Mouse (Mus musculus): Measurements from ENCODE around the gene Rai1.

Rai1 gene

DNA sequence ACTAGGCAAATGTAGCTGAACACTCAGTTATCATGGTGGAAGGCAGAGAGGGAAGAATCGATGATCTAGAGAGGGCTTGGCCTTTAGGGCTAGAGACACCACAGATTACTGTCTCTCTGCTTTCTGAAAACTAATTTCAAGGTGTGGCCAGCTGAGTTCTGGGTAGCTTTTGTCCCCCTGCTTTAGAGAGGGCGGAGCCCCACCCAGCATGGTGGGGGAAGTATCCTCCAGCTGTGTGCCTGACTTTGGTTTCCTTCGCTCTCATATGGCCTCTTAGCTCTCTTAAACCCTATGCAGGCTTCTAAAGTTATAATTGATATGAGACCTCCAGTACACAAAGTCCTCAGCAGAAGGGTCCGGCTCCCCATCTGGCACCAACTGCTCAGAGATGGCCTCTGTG is 58.5 kb downstream of the Rai1 start:
- DNase-seq (ENCODE audit: low spot score in 2 of 2): no peak

DNA sequence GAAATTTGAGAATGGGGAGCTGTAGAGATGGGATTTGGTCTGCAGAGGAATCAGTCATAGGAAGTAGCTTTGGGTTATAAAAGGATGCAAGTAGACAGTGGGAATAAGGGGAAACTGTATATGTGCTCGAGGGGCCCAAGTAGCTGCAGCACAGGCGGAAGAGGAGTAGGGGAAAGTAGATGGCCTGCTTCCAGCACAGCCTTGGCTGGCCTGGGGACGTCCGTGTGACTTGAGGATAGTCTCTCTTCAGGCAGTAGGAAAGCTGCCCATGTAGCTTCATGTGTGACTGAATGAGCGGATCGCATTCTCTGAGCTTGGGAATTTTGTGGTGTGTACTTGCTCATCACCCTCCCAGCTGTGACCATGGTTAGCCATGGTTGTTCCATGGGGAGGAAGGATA is 59.6 kb downstream of the Rai1 start:
- no peak for DNase-seq (ENCODE audit: low spot score in 2 of 2)

DNA sequence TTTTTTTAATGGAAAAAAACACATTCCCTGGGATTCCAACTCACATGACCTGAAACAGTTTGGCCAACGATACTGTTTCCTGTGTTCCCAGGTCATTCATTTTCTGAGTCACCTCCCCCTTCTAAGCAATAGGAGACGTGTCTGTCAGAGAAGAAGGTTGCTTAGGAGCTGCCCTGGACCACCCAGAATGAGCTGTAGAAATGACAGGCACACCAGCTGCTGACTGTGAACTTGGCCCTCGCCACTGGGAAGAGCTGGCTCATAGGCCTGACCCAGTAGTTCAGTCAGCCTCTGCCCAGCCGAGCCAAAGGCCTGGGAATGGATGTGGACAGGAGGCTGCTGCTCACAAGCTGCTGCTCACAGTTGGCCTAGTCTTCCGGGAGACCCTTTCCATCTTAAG is 60.3 kb downstream of the Rai1 start:
- DNase-seq (ENCODE audit: low spot score in 2 of 2): no peak

DNA sequence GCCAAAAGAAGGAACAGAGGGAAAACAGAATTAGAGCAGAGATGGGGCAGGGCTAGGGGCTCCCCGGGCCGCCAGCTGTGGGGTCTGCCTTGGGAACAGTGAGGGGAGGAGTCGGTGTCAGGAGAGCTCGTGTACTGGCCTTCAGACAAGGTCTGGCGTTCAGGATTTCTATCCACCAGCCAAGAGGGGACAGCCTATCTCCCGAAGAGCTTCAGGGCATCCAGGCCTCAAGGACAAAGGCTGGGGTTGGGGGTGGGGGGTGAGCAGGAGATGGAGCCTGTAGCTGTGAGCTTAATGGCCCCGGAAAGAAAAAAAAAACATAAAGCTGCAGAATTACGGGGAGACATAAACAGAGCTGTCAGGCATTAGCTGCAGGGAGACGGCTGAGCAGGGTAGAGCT is 64.0 kb downstream of the Rai1 start:
- DNase-seq (ENCODE audit: low spot score in 2 of 2): no peak

DNA sequence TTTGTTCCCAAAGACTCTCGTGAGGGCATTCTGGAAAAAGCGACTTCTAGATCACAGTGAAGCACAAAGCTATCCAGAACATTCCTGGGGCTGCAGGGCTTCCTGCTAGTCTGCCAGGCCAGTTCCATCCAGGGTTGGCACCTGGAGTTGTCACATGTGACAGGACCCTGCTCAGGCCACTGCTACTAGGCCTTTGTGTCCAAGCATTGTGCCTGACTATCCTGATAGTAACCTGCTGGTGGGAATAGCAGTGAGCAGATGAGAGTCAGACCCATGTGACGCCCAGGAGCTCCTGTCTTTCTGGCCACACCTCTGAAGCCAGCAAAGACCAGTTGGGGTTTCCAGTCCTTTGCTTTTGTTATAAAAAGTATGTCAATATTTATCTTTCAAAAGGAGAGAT is 67.3 kb downstream of the Rai1 start:
- no peak for DNase-seq (ENCODE audit: low spot score in 2 of 2)

DNA sequence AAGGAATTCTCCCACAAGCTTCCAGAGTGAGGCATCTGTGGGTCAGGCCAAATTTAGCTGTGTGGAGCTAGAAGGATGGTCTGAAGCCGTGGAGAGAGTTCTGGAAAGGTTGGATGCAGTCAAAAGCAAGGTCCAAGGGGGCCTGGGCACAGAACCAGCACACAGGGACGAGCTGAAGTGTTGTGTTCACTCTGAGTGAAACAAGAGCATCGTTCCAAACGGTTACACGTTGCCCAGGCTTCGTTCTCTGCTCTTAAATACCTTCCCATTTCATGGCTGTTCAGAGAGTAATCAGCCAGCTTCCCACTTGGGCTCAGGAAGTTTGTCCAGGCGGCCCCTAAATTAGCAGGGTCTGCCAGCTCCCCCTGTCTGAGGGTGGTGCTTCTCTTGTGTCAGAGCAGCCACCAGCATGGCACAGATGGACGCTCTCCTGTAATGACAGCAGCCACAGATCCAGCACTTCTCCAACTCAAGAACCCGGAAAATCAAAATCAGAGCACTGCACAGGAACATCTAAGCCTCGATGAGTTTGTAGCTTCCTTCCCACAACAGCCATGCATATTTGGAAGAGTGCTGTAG is 68.9 kb downstream of the Rai1 start:
- no peak for DNase-seq (ENCODE audit: low spot score in 2 of 2)

DNA sequence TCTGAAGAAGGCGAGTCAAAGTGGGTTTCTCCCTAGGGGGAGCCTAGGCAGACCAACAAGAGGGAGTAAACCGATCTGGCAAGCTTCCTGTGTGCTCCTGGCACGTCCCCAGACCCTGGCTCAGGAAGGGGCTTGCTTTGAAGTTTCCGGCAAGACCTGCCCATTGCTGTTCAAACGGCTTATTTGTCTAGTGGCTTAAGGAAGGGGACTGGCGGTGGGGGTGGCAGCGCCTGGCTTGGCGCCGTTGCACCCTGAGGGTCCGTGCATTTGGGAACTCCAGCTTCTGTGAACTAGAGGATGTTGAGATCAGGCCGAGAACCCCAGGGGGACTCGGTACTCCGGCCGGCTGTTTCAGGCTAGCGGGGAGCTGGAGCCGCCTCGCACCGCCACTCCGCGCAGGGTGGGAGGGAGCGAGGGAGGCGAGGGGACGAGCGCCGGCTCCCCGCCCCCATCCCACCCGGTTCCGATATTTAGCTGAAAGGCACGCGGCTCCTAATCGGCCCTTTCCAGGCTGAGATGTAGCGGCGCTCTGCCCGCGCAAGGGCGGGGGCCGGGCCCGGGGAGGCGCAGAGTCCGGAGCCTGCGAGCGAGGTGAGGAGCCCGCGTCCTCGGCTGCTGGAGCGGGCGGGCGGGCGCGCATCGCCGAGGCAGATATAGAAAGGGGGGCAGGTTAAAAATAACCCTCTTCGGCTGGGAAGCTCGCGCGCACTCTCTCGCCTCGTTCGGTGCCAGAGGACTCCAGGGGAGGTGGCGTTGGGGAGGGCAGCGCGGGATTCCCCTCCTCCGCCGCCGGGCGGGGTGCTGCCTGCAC is 70.8 kb downstream of the Rai1 start:
- no peak for DNase-seq (ENCODE audit: low spot score in 2 of 2)

DNA sequence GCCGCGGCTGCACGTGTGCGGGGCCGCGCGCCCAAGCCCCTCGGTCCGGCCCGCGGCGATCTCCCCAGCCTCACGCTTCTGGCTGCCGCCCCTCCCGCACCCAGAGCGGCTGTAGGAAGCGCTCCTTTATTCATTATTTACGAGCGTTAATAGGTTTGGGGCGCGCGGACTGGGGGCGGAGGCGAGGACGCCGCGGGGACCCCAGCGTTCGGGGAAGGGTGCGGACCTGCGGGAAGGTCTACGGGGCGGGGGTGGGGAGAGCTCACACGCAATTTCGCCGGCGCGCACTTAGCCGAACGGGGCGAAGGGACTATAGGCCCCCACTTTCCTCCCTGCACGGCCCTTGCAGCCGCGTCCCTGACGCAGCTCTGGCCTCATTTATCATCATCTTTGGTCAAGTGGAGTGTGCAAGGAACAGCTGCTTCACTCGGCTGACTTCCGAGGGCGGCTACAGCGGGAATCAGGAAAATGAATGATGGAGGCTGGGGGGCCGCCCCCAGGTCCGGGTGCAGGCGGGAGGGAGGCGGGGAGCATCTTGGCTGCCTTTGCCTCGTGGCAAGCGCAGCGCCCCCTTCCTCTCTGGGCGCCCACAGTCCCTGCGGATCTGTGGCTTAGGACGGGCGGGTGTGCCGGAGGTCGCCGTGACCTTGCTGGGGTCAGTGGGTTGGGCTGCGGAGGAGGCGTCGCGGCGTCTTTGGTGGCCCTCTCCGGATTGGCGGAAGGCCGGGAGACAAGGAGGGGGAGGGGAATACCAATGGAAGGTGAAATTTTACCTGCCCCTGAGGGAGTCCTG is 71.6 kb downstream of the Rai1 start:
- DNase-seq (ENCODE audit: low spot score in 2 of 2): peak; percentile 36 to 53

DNA sequence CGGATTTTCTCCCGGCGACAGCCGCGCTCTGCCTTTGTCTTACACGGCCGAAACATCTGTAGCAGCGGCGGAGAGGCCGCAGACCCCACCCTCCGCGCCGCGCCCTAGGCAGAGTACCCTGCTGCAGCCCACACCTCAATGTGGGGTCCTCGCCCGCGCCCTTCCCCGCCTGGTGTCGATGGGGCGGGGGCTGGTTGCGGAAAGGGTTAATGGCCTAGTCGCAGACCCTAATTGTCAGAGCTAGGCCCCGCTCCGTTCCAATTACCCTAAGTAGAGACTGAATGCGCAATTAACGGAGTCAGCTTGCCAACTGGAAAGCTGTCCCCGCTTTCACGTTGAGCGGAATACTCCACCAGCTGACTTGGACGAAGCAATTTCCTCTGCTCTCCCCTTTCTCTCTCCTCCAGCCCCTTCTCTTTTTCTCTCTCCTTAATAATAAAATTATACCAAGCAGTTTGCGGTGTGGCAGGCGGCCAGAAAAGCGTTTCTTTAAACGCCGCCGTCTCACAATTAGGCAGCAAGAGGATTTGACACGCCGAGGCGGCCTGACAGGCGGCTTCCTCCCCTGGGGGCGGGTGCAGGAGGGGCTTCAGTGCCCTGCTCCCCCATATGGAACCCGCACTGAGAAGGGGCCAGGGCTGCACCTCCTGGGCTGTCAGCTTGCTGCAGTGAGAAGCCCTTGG is 72.3 kb downstream of the Rai1 start:
- DNase-seq (ENCODE audit: low spot score in 2 of 2): peak; percentile 55 to 61

DNA sequence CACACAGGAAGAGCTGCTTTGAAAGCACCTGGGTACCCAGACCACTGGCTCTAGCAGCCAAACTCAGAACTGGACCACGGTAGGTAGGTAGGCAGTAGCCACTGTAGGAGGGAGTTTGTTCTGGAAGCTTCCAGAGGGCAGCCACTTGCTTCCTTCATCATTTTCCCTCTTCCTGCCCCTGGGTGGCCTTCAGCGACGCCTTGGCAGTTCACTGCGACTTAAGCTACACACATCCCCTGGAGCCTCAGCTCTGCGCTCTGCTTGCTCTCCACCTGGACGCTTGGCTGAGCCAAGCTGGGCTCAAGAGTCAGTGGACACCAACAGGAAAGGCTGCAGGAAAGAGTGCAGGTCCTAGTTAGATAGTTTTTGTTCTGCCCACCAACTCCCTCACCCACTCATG is 73.2 kb downstream of the Rai1 start:
- no peak for DNase-seq (ENCODE audit: low spot score in 2 of 2)

DNA sequence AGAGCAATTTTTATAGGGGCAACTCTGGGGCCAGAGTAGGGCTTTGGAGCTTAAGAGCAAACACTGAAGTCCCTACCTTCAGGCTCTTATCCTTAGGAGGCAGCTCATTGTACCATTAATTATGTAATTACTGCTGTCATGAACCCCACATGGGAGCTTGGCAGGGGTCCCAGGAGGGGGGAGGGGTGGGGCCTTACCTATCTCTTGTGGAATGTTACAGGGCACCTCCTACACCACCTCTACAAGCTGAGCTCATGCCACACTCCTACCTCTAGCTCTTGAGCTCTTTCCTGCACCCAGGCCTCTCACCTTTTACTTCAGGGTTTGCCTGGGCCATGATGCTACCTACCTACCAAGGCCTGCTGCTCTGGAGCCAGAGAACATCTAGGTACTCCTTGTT is 73.7 kb downstream of the Rai1 start:
- no peak for DNase-seq (ENCODE audit: low spot score in 2 of 2)

DNA sequence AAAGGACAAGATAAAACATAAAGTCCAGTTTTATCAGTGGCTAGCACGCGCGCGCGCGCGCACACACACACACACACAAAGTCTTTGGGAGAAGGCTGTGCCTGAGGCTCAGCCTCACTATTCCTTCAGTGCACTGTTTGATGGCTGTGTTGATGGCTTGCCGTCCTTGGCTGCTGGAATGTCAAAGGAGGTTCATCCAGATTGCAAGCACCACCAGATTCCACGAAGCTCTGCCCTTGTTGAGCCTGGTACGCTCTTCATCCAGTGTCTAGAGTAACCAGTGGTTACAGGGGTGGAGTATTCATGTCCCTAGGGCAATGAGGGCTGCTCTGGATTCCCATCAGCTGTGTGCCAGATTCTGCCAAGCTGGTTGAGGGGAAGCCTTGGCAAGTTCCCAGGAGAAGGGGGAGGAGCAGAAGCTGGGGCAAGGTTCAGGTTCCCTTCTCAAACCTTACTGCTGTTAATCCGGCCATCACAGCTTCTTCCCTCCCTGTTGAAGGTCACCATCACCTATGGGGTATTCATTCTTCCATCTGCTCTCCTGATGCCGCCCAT is 77.4 kb downstream of the Rai1 start:
- no peak for DNase-seq (ENCODE audit: low spot score in 2 of 2)

DNA sequence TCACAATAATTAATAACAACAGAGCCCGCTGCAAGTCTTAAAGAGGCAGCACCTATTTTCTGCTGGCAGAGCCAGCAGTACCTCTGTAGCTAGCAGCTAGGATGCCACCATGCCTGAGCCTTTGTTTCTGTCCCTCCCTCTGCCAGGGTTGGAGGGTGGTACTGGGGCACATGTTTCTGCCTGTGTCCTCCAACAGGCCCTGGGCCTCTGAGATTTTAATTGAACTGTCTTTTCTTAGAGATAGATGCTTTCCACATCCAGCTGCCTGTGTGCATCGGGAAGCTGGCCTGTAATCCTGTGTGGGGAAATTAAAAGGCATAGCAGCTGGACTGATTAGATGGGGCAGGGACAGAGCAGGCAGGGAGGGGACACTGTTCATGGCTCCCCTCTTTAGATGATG is 77.9 kb downstream of the Rai1 start:
- DNase-seq (ENCODE audit: low spot score in 2 of 2): no peak

DNA sequence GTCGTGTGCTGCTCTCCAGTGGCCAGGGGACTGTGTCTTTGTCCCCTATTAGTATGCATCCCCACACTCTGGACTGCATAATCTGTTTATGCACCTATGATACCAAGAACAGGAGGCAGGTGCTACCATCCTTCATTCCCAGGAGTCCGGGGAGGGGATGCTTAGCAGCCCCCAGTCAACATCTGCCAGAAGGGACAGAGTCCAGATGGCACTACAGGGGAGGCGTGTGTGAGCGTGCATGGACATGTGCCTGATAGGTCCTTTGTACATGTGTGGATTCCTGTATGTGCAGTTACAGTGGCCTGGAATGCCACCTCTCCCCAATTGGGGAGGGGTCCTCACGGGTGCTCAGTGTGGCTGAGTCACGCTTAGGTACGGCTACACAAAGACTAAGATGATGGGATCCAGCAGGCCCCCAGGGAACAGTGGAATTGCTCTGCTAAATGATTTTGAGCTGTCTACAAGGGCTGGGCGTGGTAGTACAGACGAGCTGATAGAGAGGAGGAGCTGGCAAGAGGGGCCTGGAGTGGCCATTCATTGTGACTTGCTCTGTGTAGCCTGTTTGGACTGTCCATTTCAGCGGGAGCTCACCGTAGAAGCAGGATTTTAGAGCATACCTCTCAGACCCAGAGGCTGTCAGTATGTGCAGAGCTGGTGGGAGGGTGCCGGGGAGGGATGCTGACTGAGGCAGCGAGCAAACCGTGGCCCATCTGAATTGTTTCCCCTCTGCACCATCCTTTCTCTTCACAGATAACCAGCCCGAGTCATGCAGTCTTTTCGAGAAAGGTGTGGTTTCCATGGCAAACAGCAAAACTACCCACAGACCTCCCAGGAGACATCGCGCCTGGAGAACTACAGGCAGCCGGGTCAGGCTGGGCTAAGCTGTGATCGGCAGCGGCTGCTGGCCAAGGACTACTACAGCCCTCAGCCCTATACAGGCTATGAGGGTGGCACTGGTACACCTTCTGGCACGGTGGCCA is 79.8 kb downstream of the Rai1 start:
- peak; percentile 39 to 49 for DNase-seq (ENCODE audit: low spot score in 2 of 2)

DNA sequence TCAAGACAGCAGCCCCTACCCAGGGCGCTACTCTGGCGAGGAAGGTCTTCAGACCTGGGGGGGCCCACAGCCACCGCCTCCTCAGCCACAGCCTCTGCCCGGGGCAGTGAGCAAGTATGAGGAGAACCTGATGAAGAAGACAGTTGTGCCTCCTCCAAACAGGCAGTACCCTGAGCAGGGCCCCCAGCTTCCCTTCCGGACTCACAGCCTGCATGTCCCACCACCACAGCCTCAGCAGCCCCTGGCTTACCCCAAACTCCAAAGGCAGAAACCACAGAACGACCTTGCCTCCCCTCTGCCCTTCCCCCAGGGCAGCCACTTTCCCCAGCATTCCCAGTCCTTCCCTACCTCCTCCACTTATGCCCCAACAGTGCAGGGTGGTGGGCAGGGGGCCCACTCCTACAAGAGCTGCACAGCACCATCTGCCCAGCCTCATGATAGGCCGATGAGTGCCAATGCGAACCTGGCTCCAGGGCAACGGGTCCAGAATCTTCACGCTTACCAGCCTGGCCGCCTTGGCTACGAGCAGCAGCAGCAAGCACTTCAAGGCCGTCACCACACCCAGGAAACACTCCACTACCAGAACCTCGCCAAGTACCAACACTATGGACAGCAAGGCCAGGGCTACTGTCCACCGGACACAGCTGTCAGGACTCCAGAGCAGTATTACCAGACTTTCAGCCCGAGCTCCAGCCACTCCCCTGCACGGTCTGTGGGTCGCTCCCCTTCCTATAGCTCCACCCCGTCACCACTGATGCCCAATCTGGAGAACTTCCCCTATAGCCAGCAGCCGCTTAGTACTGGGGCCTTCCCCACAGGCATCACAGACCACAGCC is 80.8 kb downstream of the Rai1 start:
- peak; percentile 72 to 73 for DNase-seq (ENCODE audit: low spot score in 2 of 2)

DNA sequence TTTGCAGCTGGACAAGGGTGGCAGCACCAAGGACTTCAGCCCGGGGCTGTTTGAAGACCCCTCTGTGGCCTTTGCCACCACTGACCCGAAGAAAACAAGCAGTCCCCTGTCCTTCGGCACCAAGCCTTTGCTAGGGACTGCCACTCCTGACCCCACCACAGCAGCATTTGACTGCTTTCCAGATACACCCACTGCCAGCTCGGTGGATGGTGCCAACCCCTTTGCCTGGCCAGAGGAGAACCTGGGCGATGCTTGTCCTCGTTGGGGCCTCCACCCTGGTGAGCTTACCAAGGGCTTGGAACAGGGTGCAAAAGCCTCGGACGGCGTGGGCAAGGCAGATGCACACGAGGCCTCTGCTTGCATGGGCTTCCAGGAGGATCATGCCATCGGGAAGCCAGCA is 82.3 kb downstream of the Rai1 start:
- DNase-seq (ENCODE audit: low spot score in 2 of 2): no peak

DNA sequence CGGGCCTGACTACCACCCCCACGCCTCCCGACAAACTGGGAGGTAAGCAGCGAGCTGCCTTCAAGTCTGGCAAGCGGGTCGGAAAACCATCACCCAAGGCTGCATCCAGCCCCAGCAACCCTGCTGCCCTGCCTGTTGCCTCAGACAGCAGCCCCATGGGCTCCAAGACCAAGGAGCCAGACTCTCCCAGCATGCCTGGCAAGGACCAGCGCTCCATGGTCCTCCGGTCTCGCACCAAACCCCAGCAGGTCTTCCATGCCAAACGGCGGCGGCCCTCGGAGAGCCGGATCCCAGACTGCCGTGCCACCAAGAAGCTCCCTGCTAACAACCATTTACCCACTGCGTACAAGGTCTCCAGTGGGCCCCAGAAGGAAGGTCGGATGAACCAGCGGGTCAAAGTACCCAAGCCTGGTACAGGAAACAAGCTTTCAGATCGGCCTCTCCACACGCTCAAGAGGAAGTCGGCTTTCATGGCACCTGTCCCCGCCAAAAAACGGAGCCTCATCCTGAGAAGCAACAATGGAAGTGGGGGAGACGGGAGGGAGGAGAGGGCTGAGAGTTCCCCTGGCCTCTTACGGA is 83.6 kb downstream of the Rai1 start:
- DNase-seq (ENCODE audit: low spot score in 2 of 2): no peak

DNA sequence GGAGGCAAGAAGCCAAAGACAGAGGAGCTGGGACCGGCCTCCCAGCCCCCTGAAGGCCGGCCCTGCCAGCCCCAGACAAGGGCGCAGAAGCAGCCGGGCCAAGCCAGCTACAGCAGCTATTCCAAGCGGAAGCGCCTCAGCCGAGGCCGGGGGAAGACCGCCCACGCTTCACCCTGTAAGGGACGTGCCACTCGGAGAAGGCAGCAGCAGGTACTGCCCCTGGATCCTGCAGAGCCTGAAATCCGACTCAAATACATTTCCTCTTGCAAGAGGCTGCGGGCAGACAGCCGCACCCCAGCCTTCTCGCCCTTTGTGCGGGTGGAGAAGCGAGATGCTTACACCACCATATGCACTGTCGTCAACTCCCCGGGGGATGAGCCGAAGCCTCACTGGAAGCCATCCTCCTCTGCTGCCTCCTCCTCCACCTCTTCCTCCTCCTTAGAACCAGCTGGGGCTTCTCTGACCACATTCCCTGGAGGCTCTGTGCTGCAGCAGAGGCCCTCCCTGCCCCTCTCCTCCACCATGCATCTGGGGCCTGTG is 84.8 kb downstream of the Rai1 start:
- no peak for DNase-seq (ENCODE audit: low spot score in 2 of 2)

DNA sequence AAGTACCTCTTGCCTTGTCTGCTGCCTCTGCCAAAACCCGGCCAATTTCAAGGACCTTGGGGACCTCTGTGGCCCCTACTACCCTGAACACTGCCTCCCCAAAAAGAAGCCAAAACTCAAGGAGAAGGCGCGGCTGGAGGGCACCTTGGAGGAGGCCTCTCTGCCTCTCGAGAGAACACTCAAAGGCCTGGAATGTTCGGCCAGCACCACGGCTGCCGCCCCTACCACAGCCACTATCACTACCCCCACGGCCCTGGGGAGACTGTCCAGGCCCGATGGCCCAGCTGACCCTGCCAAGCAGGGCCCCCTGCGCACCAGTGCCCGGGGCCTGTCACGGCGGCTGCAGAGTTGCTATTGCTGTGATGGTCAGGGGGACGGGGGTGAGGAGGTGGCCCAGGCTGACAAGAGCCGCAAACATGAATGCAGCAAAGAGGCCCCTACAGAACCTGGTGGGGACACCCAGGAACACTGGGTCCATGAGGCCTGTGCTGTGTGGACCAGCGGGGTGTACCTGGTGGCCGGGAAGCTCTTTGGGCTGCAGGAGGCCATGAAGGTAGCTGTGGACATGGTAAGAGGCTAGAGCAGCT is 85.3 kb downstream of the Rai1 start:
- no peak for DNase-seq (ENCODE audit: low spot score in 2 of 2)
